Mouse (Mus musculus) right cerebral cortex, postnatal 36 days (tissue): Measurements from ENCODE around the gene Gm44596.
"Not testable (repeated sequence)": the region's sequence is repeated elsewhere in the genome, so short reads cannot be mapped to it uniquely, and the experiment has no call there.

Experiments used
- DNase-seq, 2 experiments: peaks; one replicate each; pipeline ENCODE4 v3.0.0; 2022; ENCODE audit warnings: low spot score in 2 of 2, mixed read lengths in 1 of 2

Gm44596 gene

GRCm38 (mm10) chr6:128380594-128381167 lies 5.4 kb downstream of the Gm44596 start:
- not testable (repeated sequence) for DNase-seq

GRCm38 (mm10) chr6:128381254-128381653 lies 6.0 kb downstream of the Gm44596 start:
- no peak for DNase-seq

- DNase-seq: no peak
Observed at GRCm38 (mm10) chr6:128383752-128384151, 8.4 kb downstream of the Gm44596 start.

GRCm38 (mm10) chr6:128385026-128385425 lies 9.7 kb downstream of the Gm44596 start:
- no peak for DNase-seq

GRCm38 (mm10) chr6:128389185-128389584 lies 13.9 kb downstream of the Gm44596 start:
- no peak for DNase-seq

GRCm38 (mm10) chr6:128390683-128391082 lies 15.4 kb downstream of the Gm44596 start:
- DNase-seq: no peak

- DNase-seq: no peak
Observed at GRCm38 (mm10) chr6:128397574-128398261, 22.4 kb downstream of the Gm44596 start.

- no peak for DNase-seq
Observed at GRCm38 (mm10) chr6:128398996-128399395, 23.7 kb downstream of the Gm44596 start, which contains the start of gene Nrip2. Gene Nrip2 (plus strand): TSS chr6:128399296.

- no peak for DNase-seq
Observed at GRCm38 (mm10) chr6:128399421-128400185, 24.3 kb downstream of the Gm44596 start.

- DNase-seq: no peak
Observed at GRCm38 (mm10) chr6:128404708-128405107, 29.4 kb downstream of the Gm44596 start.

GRCm38 (mm10) chr6:128408544-128409125 lies 33.3 kb downstream of the Gm44596 start:
- no peak for DNase-seq

GRCm38 (mm10) chr6:128410305-128410704 lies 35.0 kb downstream of the Gm44596 start:
- no peak for DNase-seq

- peak; percentile 68 to 73 for DNase-seq
Observed at GRCm38 (mm10) chr6:128411115-128411514, 35.8 kb downstream of the Gm44596 start.

- DNase-seq: no peak
Observed at GRCm38 (mm10) chr6:128416169-128416568, 40.9 kb downstream of the Gm44596 start.

GRCm38 (mm10) chr6:128418076-128418475 lies 42.8 kb downstream of the Gm44596 start:
- no peak for DNase-seq

GRCm38 (mm10) chr6:128421036-128421435 lies 45.7 kb downstream of the Gm44596 start:
- no peak for DNase-seq

- no peak for DNase-seq
Observed at GRCm38 (mm10) chr6:128421480-128421879, 46.2 kb downstream of the Gm44596 start.

- DNase-seq: no peak
Observed at GRCm38 (mm10) chr6:128423496-128424268, 48.4 kb downstream of the Gm44596 start.

- peak; percentile 95 to 96 for DNase-seq
Observed at GRCm38 (mm10) chr6:128424269-128425019, 49.1 kb downstream of the Gm44596 start, which contains the start of gene Itfg2. Gene Itfg2 (minus strand): TSS chr6:128424931.

GRCm38 (mm10) chr6:128425046-128425445 lies 49.7 kb downstream of the Gm44596 start:
- DNase-seq: no peak

GRCm38 (mm10) chr6:128427571-128427970 lies 52.3 kb downstream of the Gm44596 start:
- DNase-seq: no peak
